Mouse (Mus musculus): ENCODE measurements around the gene Cstf3.

GRCm38 (mm10) chr2:104561986-104562532, 28.3 kb upstream of the Cstf3 start:
- TF ChIP-seq CTCF (IDR thresholded peaks at IDR 0.05; ENCODE audit: extremely low read depth, insufficient read length, insufficient replicate concordance, low read depth, low read length) (no peak), POLR2A (IDR thresholded peaks at IDR 0.05; ENCODE audit: low read depth, low read length) (no peak)

Data from small intestine, adult 2 months (tissue).